Mouse (Mus musculus): ENCODE measurements around the gene Pcbd1. TPM values are rescaled to one million over a fixed set of nuclear protein-coding genes. Genes with fewer than 3 reads are reported as not detected.

The Pcbd1 gene
- polyA plus RNA-seq, 1 experiment from 2014 or later, result 66.4 TPM

Small RNAs within 50 kb of the gene (microRNA-seq; reads per million reads assigned to microRNA genes)
- gene Gm44308 (ENCODE audit: borderline number of aligned reads), result not detected

Other genes starting within 250 kb of the Pcbd1 start
- 32.6 and 41.8 TPM in 2 replicates for gene Sgpl1, start 58.4 kb downstream of the Pcbd1 start, polyA plus RNA-seq (2014; fragmentation: Nextera tagmentation; extraction: Ambion mirVana)
- gene Tbata, start 82.6 kb downstream of the Pcbd1 start, polyA plus RNA-seq (2014; fragmentation: Nextera tagmentation; extraction: Ambion mirVana), result not detected in 2 replicates
- 0.59 and 0.64 TPM in 2 replicates for gene Adamts14, start 184.1 kb downstream of the Pcbd1 start, polyA plus RNA-seq (2014; fragmentation: Nextera tagmentation; extraction: Ambion mirVana)
- 0.10 TPM in 1 of 2 replicates, not detected in the other for gene Prf1, start 208.5 kb downstream of the Pcbd1 start, polyA plus RNA-seq (2014; fragmentation: Nextera tagmentation; extraction: Ambion mirVana)

Measured in heart, embryonic 11.5 days (tissue).